Mouse (Mus musculus) liver, embryonic 16.5 days (tissue): ENCODE results near the gene Zfp988. TPM values are rescaled to one million over a fixed set of nuclear protein-coding genes. Genes with fewer than 3 reads are reported as not detected.
"Not testable (repeated sequence)": the region's sequence is repeated elsewhere in the genome, so short reads cannot be mapped to it uniquely, and the experiment has no call there.

Source experiments
- ATAC-seq: fragments of 200-750 bp; cut with Nextera tagmentation; 2 replicates; pipeline ENCODE4 v1.8.0; 2017; ENCODE audit warnings: low read depth, mild to moderate bottlenecking, moderate number of reproducible peaks, moderate library complexity
- H3K27ac ChIP-seq: fragments of 300-500 bp; sonication (generic); 2 replicates; pipeline ENCODE4 v1.5.1; 2014; ENCODE audit warnings: mild to moderate bottlenecking, low read length
- H3K27me3 ChIP-seq: fragments of 300-500 bp; sonication (generic); 2 replicates; pipeline ENCODE4 v1.6.1; 2014; ENCODE audit warnings: low read depth, low read length, mixed read lengths; ENCODE audit not compliant: control insufficient read depth, insufficient read depth
- H3K36me3 ChIP-seq: fragments of 300-500 bp; sonication (generic); 2 replicates; pipeline ENCODE4 v1.6.1; 2014; ENCODE audit warnings: mild to moderate bottlenecking; ENCODE audit not compliant: control insufficient read depth, insufficient read depth
- H3K4me1 ChIP-seq: fragments of 300-500 bp; sonication (generic); 2 replicates; pipeline ENCODE4 v1.6.1; 2014; ENCODE audit warnings: low read depth, low read length, mixed read lengths; ENCODE audit not compliant: control insufficient read depth
- H3K4me2 ChIP-seq: fragments of 300-500 bp; sonication (generic); 2 replicates; pipeline ENCODE4 v1.6.1; 2014; ENCODE audit warnings: low read depth, low read length, mixed read lengths
- H3K4me3 ChIP-seq: fragments of 300-500 bp; sonication (generic); 2 replicates; pipeline ENCODE4 v1.5.1; 2014; ENCODE audit warnings: low read depth, mild to moderate bottlenecking, low read length
- H3K9ac ChIP-seq: fragments of 300-500 bp; sonication (generic); 2 replicates; pipeline ENCODE4 v1.6.1; 2014; ENCODE audit warnings: low read depth, low read length
- H3K9me3 ChIP-seq: fragments of 300-500 bp; sonication (generic); replicated peaks from 2 replicates; pipeline ENCODE4 v1.6.1; 2016; ENCODE audit warnings: low read length; ENCODE audit not compliant: control insufficient read depth
- WGBS: fragments of 180-500 bp; shearing (Covaris S2); extraction: QIAGEN DNeasy Blood & Tissue Kit; methylation state at CpG from one replicate; pipeline ENCODE4 v1.1.7; 2014; ENCODE audit not compliant: insufficient replicate concordance; 5-methylcytosine and 5-hydroxymethylcytosine counted together
- polyA plus RNA-seq: library from polyadenylated mRNA; unstranded; fragments of >200 nt; fragmentation: Nextera tagmentation; extraction: Ambion mirVana; gene quantifications from 2 replicates; pipeline ENCODE4 v1.2.1, GENCODE M21; 2015

Gene Zfp988
- polyA plus RNA-seq, 1 experiment from 2014 or later: not detected

DNA sequence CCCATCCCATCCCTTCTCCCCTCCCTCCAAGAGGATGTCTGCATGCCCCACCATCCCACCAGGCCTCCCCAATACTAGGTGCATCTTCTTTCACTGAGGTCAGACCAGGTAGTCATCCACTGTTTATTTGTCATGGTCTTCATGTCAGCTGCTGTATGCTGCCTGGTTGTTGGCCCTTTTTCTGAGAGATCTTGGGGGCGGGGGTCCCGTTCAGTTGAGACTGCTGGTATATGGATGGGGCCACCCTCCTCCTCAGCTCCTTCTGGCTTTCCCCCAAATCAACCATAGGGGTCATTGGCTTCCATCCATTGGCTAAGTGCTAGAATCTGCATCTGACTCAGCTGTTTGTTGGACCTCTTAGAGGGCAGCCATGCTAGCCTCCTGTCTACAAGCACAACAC is 64.1 kb downstream of the Zfp988 start:
- H3K4me2 ChIP-seq, H3K27me3 ChIP-seq, H3K4me1 ChIP-seq, H3K27ac ChIP-seq, H3K9ac ChIP-seq, H3K4me3 ChIP-seq, H3K36me3 ChIP-seq, H3K9me3 ChIP-seq: not testable (repeated sequence)
- WGBS: no CpG with 5 or more reads among the region's 2 CpGs
- ATAC-seq: peak; percentile 16; the same call in 1 of the 2 replicates

DNA sequence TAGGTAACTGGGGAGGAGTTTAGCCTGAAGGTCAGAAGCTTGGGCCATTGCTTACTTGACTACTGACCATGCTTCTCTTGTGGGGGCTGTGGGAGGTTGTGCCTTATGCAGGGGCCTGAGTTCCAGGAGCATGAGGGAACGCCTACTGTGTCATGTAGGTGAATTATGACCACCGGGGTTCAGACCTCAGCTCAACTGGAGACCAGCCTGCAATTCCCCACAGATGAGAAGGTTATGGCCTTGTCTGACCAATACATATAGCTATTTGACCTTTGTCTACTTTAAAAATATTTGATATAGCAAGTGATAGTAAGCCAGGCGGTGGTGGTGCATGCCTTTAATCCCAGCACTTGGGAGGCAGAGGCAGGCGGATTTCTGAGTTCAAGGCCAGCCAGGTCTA is 77.7 kb downstream of the Zfp988 start:
- H3K36me3 ChIP-seq, H3K4me1 ChIP-seq, H3K4me3 ChIP-seq, H3K4me2 ChIP-seq, H3K9me3 ChIP-seq, H3K27me3 ChIP-seq, H3K9ac ChIP-seq, H3K27ac ChIP-seq, ATAC-seq: not testable (repeated sequence)
- 62% methylated on average over 2 of the region's 4 CpGs for WGBS

Other genes starting within 250 kb of the Zfp988 start
- gene Zfp991, start 173.6 kb upstream of the Zfp988 start, polyA plus RNA-seq: 2.7 and 3.1 TPM in 2 replicates
- 0.07 TPM in 1 of 2 replicates, not detected in the other for gene Zfp978, start 55.6 kb downstream of the Zfp988 start, polyA plus RNA-seq
- gene Zfp982, start 186.7 kb downstream of the Zfp988 start, polyA plus RNA-seq: 1.2 and 1.6 TPM in 2 replicates
- gene Gm16503, start 234.5 kb downstream of the Zfp988 start, polyA plus RNA-seq: 0.04 and 0.08 TPM in 2 replicates
- not detected in 2 replicates for gene Zfp985, start 247.6 kb downstream of the Zfp988 start, polyA plus RNA-seq